Mouse (Mus musculus): ENCODE data around the gene Bnipl. TPM values are rescaled to one million over a fixed set of nuclear protein-coding genes. Genes with fewer than 3 reads are reported as not detected.

Bnipl gene
- under 1 TPM in 1 of 2 experiments, not detected in 1; 0.27 TPM for polyA plus RNA-seq (2012; fragmentation: generic; extraction: Trizol)

DNA sequence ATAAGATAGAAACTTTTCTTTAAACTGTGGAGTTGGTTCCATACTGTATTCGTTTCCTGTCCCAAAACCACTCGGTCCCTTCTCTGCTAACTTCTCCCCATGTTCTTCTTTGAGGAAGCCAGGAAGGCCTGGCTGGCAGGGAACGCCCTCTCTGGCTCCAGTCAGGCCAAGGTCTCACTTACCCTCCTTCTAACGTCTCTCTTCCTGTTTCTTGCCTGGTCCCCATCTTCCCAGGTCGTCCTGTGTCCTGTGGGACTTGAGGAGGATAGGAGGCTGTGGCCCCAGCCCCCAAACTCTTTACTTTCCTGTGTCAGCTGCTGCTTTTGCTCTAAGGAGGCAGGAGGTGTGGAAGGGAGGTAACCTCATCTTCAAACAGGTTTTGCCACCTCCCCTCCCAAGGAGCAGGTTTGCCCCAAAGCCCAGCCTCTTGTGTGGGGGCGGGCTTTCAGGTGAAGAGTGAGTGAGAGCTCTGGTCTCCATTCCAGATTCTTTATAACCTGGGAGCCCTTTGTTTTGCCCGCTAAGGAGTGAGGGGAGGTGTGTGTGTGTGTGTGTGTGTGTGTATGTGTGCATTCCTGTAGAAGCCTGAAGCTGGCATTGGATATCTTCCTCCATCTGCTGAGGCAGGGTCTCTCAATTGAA, at the start of gene Bnipl:
Gene Bnipl (minus strand): TSS at position 411 of the 642 bp plus-strand sequence.

GRCm38 (mm10) chr3:95281216-95282126, 30.5 kb upstream of the Bnipl start, which contains the start of the genes Mindy1 and Prune1:
TSS of gene Mindy1 (plus strand) at chr3:95281345.
TSS of gene Prune1 (minus strand) at chr3:95282076.

DNA sequence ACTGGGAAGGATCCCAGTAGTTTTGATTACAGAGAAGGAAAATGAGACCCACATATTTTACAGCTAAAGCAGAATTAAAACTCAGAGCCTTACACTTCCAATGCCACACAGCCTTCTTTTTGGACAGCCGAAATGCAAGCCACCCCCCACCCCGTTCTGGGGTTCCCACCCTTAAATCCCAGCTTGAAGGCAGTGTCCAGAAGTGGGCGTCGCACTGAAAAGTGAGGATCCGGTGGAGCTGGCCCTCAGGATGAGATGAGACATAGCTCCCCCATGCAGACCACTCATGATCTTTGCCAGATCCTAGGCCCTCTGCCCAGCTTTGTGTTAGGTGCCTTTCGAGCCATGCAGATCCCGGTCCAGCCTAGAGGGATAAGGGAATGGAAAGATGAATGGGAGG, 9.5 kb downstream of the Bnipl start, which contains the start of gene Gm128:
Gene Gm128 (minus strand): TSS at position 101 of the 400 bp plus-strand sequence.

GRCm38 (mm10) chr3:95231298-95232221, 19.4 kb downstream of the Bnipl start, which contains the start of gene Mllt11:
TSS of gene Mllt11 (minus strand) at chr3:95232171.

GRCm38 (mm10) chr3:95228148-95228893, 22.7 kb downstream of the Bnipl start, which contains the start of gene Cdc42se1:
TSS of gene Cdc42se1 (plus strand) at chr3:95228732.

DNA sequence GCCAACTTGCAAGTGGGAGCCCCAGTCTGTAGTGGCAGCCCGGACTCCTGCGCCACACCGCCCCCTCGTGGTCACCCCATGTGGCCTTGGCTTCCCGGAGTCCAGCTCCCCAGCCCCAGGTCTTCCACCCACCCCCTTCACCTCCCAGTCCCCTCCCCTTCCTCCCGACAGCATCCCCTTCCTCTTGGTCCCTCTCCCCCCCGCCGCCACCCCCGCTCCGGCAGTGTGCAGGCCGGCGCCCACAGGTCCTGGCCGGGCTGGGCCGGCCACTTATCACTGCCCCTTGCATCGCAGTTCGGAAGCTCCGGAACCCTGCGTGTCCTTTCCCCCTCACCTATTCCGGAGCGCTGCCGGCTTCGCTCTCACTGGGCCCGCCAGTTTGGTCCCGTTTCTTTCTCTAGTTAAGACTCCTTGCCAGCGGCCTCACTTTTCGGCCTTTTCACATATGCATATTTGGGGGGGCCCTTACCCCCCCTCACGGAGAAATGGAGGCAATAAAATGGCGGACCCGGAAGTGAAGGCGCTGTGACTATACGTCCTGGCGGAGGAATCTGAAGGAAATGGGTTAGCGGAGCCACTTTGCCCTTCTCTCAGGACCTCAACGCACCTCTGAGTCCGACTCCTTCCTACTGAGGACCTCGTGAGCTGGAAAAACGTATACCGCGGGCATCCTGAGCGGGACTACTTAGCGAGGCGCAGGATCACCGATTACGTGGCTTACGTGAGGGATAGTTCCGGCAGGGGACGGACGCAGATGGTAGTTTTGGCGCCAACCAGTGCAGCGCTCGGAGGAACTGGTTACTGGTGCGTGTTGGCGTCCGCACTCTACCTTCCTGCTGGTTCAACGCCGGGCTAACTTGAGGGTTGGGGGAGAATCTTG, 33.5 kb downstream of the Bnipl start, which contains the start of gene Gabpb2:
Gene Gabpb2 (minus strand): TSS at position 662 of the 880 bp plus-strand sequence.

Other genes starting within 250 kb of the Bnipl start
- 10 to 100 TPM in 1 of 2 experiments, 1 to 10 TPM in 1; 9.0 to 16.3 TPM for gene Zfp687, start 235.7 kb downstream of the Bnipl start, polyA plus RNA-seq (2012; fragmentation: generic; extraction: Trizol)
- gene Psmd4, start 208.6 kb downstream of the Bnipl start, polyA plus RNA-seq (2012; fragmentation: generic; extraction: Trizol): 100 to 1,000 TPM; 161 to 228 TPM
- 10 to 100 TPM in 1 of 2 experiments, 1 to 10 TPM in 1; 5.5 to 15.4 TPM for gene Pip5k1a, start 144.3 kb downstream of the Bnipl start, polyA plus RNA-seq (2012; fragmentation: generic; extraction: Trizol)
- 10 to 100 TPM; 65.6 to 87.8 TPM for gene Vps72, start 140.2 kb downstream of the Bnipl start, polyA plus RNA-seq (2012; fragmentation: generic; extraction: Trizol)
- 1 to 10 TPM in 1 of 2 experiments, under 1 TPM in 1; 0.12 to 2.2 TPM for gene Tmod4, start 126.7 kb downstream of the Bnipl start, polyA plus RNA-seq (2012; fragmentation: generic; extraction: Trizol)
- 10 to 100 TPM; 37.1 to 41.3 TPM for gene Scnm1, start 117.2 kb downstream of the Bnipl start, polyA plus RNA-seq (2012; fragmentation: generic; extraction: Trizol)
- gene Lysmd1, start 117.1 kb downstream of the Bnipl start, polyA plus RNA-seq (2012; fragmentation: generic; extraction: Trizol): 1 to 10 TPM; 1.4 to 6.5 TPM
- gene Tnfaip8l2, start 108.8 kb downstream of the Bnipl start, polyA plus RNA-seq (2012; fragmentation: generic; extraction: Trizol): under 1 TPM in 1 of 2 experiments, not detected in 1; 0.25 TPM
- 10 to 100 TPM in 1 of 2 experiments, 1 to 10 TPM in 1; 1.2 to 10.8 TPM for gene Sema6c, start 90.7 kb downstream of the Bnipl start, polyA plus RNA-seq (2012; fragmentation: generic; extraction: Trizol)
- 1 to 10 TPM in 1 of 2 experiments, under 1 TPM in 1; 0.46 to 5.0 TPM for gene Gabpb2, start 33.3 kb downstream of the Bnipl start, polyA plus RNA-seq (2012; fragmentation: generic; extraction: Trizol)
- gene Cdc42se1, start 22.5 kb downstream of the Bnipl start, polyA plus RNA-seq (2012; fragmentation: generic; extraction: Trizol): 10 to 100 TPM; 32.7 to 44.2 TPM
- gene Mllt11, start 19.0 kb downstream of the Bnipl start, polyA plus RNA-seq (2012; fragmentation: generic; extraction: Trizol): 1 to 10 TPM; 3.7 to 6.4 TPM
- gene Gm128, start 9.6 kb downstream of the Bnipl start, polyA plus RNA-seq (2012; fragmentation: generic; extraction: Trizol): under 1 TPM; 0.02 to 0.13 TPM
- gene Mindy1, start 30.2 kb upstream of the Bnipl start, polyA plus RNA-seq (2012; fragmentation: generic; extraction: Trizol): 10 to 100 TPM; 20.9 to 35.4 TPM
- 10 to 100 TPM in 1 of 2 experiments, 1 to 10 TPM in 1; 4.4 to 13.2 TPM for gene Prune1, start 30.9 kb upstream of the Bnipl start, polyA plus RNA-seq (2012; fragmentation: generic; extraction: Trizol)
- gene Anxa9, start 56.0 kb upstream of the Bnipl start, polyA plus RNA-seq (2012; fragmentation: generic; extraction: Trizol): 1 to 10 TPM; 1.6 to 2.8 TPM
- gene Cers2, start 63.6 kb upstream of the Bnipl start, polyA plus RNA-seq (2012; fragmentation: generic; extraction: Trizol): 100 to 1,000 TPM in 1 of 2 experiments, 10 to 100 TPM in 1; 63.2 to 101 TPM
- gene Setdb1, start 106.0 kb upstream of the Bnipl start, polyA plus RNA-seq (2012; fragmentation: generic; extraction: Trizol): 10 to 100 TPM in 1 of 2 experiments, 1 to 10 TPM in 1; 1.9 to 12.4 TPM
- not detected for gene 4930558C23Rik, start 151.6 kb upstream of the Bnipl start, polyA plus RNA-seq (2012; fragmentation: generic; extraction: Trizol)
- 10 to 100 TPM in 1 of 2 experiments, 1 to 10 TPM in 1; 2.0 to 20.3 TPM for gene Arnt, start 183.2 kb upstream of the Bnipl start, polyA plus RNA-seq (2012; fragmentation: generic; extraction: Trizol)
- gene Ctsk, start 248.1 kb upstream of the Bnipl start, polyA plus RNA-seq (2012; fragmentation: generic; extraction: Trizol): under 1 TPM in 1 of 2 experiments, not detected in 1; 0.25 TPM